Mouse (Mus musculus): Measurements from ENCODE around the gene Naa50. TPM values are rescaled to one million over a fixed set of nuclear protein-coding genes. Genes with fewer than 3 reads are reported as not detected.

The Naa50 gene
- polyA plus RNA-seq (2015; fragmentation: Illumina TruSeq; extraction: RNeasy Lipid Tissue Mini Kit (QIAGEN cat#74804); ENCODE audit: insufficient read depth, low replicate concordance), result 83.8 TPM

DNA sequence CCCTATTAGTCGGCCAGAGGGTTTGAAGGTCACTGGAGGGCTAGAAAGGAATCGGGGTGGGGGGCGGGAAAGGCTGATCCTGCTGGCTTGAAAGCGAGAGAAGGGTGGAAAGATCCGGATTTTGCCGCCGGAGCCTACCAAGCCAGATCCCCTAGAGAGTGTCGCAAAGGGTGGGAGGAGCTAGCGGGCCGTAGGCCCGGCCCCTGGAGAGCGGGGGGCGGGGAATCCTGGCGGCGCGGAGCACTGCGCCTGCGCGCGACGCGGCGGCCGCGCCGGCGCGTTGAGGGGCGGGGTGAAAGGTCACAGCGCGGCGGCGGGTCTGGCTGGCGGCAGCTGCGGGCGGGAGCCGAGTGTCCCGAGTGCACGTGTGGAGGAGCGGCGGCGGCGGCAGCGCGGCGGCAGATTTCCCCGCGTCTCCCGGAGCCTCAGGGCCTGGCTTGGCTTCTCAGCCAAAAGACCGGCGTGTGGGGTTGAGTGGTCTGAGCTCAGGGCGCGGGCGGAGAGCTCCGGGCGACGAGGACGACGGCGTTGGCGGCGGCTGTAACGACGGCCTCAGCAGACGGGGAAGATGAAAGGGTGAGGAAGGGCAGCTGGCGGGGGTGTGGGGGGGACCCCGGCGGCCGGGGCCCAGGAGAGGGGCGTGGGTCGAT, at the start of gene Naa50, which contains the start of gene Atp6v1a:
TSS of gene Naa50 (plus strand) at position 295 of the 650 bp plus-strand sequence.
TSS of gene Atp6v1a (minus strand) at position 170 of the 650 bp plus-strand sequence.

DNA sequence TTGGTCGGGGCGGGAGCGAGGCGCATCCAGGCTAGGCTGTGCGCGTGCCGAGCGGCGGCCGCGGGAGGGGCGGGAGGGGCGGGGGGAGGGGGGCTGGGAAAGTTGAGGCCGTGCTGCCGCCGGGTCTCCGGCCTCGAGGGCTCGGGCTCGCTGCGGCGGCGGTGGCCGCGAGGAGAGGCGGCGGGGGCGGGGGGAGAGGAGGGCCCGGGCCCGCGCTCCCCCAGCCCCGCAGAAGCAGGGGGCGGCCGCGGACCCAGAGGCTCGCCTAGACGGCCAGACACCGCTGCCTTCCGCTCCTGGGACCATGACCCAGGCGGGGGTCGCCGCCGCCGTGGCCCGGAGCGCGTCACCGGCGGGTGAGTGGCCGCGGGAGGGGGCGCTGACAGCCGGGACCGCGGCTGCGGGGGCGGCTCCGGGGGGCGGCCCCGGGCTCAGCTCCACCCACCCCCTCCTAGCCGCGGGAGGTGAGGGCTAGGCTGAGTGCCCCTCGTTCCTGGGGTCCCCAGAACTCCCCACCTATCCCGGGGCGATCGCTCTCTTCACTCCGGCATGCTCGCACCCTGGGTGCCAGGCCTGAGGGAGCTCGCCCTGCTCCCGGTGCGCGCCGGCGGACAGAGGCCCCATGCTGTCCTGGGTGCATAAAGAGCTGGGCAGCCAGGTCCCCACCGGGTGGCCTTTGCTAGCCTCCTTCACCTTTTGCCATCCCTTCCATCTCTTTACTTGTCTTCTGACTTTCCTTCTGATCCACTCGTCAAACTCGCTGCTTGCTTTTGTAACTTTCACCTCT, 33.7 kb downstream of the Naa50 start, which contains the start of gene Usf3:
TSS of gene Usf3 (plus strand) at position 92 of the 787 bp plus-strand sequence.

Other genes with a start within 250 kb of the Naa50 start
- 38.2 TPM for gene Qtrt2, start 213.0 kb upstream of the Naa50 start, polyA plus RNA-seq (2015; fragmentation: Illumina TruSeq; extraction: RNeasy Lipid Tissue Mini Kit (QIAGEN cat#74804); ENCODE audit: insufficient read depth, low replicate concordance)
- 10.8 TPM for gene Zdhhc23, start 160.0 kb upstream of the Naa50 start, polyA plus RNA-seq (2015; fragmentation: Illumina TruSeq; extraction: RNeasy Lipid Tissue Mini Kit (QIAGEN cat#74804); ENCODE audit: insufficient read depth, low replicate concordance)
- 4.8 TPM for gene Gramd1c, start 76.5 kb upstream of the Naa50 start, polyA plus RNA-seq (2015; fragmentation: Illumina TruSeq; extraction: RNeasy Lipid Tissue Mini Kit (QIAGEN cat#74804); ENCODE audit: insufficient read depth, low replicate concordance)
- 43.8 TPM for gene Atp6v1a, start 125 bp upstream of the Naa50 start, polyA plus RNA-seq (2015; fragmentation: Illumina TruSeq; extraction: RNeasy Lipid Tissue Mini Kit (QIAGEN cat#74804); ENCODE audit: insufficient read depth, low replicate concordance)
- gene Usf3, start 33.4 kb downstream of the Naa50 start, polyA plus RNA-seq (2015; fragmentation: Illumina TruSeq; extraction: RNeasy Lipid Tissue Mini Kit (QIAGEN cat#74804); ENCODE audit: insufficient read depth, low replicate concordance), result 32.1 TPM
- 31.4 TPM for gene Sidt1, start 193.4 kb downstream of the Naa50 start, polyA plus RNA-seq (2015; fragmentation: Illumina TruSeq; extraction: RNeasy Lipid Tissue Mini Kit (QIAGEN cat#74804); ENCODE audit: insufficient read depth, low replicate concordance)
- gene Spice1, start 207.3 kb downstream of the Naa50 start, polyA plus RNA-seq (2015; fragmentation: Illumina TruSeq; extraction: RNeasy Lipid Tissue Mini Kit (QIAGEN cat#74804); ENCODE audit: insufficient read depth, low replicate concordance), result 38.9 TPM

Data from spleen, adult 10 weeks (tissue).